Mouse (Mus musculus) brown adipose tissue, adult 24 weeks (tissue): Measurements from ENCODE around the gene Plk1. TPM values are rescaled to one million over a fixed set of nuclear protein-coding genes. Genes with fewer than 3 reads are reported as not detected.

Experiments
- H3K27ac ChIP-seq: fragments of 200-500 bp; replicated peaks from 2 replicates; pipeline ENCODE4 v1.5.1; 2012; ENCODE audit warnings: low read depth, mild to moderate bottlenecking, low read length
- H3K4me1 ChIP-seq: fragments of 200-500 bp; 2 replicates; pipeline ENCODE4 v1.6.1; 2012; ENCODE audit warnings: low read length, mixed read lengths; ENCODE audit not compliant: control insufficient read depth, insufficient read depth, insufficient read length
- H3K4me3 ChIP-seq: fragments of 200-500 bp; 2 replicates; pipeline ENCODE4 v1.5.1; 2012; ENCODE audit warnings: low read depth, mild to moderate bottlenecking, low read length, moderate library complexity; ENCODE audit not compliant: insufficient read depth
- polyA plus RNA-seq: library from polyadenylated mRNA; stranded (reverse); fragments of >200 nt; gene quantifications from 2 replicates; pipeline ENCODE4 v1.2.4, GENCODE M21; 2012; ENCODE audit not compliant: missing spikeins, insufficient read depth, insufficient read length

Plk1 gene
- not detected in 2 replicates for polyA plus RNA-seq

DNA sequence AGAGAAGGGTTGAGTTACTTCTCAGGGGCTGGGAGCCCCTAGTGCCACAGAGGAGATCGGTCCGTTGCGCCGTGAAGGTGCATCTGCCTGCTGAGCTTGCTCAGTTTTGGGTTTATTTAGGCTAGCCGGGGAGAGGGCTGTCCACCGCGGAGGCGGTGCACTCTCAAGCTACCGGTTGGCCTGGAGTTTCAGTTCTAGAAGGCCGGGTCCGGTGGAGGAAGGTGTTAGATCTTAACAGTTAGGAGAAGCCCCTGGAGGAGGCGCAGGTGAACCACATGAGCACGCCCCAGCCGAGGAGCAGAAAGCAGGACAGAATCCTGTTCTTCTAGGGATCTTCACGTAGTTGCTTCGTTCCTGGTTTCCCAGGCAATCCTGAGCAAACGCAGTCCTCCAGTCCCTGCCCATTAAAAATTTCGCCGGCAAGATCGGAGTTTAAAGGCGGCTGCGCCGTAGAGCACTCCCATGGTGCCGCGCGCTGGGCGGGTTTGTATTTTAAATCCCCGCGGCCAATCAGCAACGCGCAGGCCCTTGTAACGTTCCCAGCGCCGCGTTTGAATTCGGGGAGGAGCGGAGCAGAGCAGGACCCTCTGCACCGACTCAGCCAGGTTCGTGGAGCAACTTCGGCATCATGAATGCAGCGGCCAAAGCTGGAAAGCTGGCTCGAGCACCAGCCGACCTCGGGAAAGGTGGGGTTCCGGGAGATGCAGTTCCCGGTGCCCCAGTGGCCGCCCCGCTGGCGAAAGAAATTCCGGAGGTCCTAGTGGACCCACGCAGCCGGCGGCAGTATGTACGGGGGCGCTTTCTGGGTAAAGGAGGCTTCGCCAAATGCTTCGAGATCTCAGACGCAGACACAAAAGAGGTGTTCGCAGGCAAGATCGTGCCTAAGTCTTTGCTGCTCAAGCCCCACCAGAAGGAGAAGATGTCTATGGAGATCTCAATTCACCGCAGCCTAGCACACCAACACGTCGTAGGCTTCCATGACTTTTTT, at the start of gene Plk1:
Gene Plk1 (plus strand): TSS at position 525 of the 988 bp plus-strand sequence.
- Histone ChIP-seq H3K27ac (no peak within 1 kb of the TSS), H3K4me1 (no peaks in the 10 kb centered on the region), H3K4me3 (peak within 1 kb of the TSS; percentile 81)

DNA sequence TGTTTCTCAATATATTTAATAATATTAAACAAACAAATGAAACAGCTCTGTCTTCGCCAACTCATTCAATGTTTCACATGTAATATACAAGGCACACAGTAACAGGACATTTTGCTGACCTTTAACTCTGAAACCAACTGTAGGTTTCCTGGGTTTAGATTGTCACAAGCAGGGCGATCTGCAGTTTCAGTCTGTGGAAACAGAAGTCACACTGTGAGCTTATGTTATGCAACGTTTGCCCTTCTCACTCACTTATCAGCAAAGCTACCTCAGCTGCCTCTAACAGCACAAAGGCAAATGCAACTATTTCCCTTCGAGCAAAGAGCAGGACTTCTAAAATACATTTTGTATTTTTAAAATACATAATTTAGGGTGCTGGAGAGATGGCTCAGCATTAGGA, 35.7 kb upstream of the Plk1 start:
- Histone ChIP-seq H3K27ac (no peak overlapping the region), H3K4me3 (no peak overlapping the region), H3K4me1 (no peaks in the 10 kb centered on the region)

DNA sequence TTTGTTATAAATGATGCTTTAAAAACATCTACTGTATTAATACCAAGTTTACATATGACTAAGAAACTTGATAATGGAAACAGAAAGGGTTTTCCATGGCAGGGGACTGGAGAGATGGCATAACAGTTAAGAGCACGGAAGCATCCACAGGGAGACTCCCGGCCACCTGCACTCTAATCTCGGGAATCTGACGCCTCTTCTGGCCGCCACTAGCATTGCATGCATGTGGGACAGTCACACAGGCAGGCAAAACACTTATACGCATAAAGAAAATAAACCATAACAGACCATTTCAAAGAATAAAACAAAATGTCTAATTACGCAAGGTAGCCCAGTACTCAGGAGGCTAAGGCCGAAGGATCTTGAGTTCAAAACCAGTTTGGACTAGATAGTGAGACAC, 33.6 kb upstream of the Plk1 start:
- H3K27ac ChIP-seq = no peak overlapping the region
- H3K4me3 ChIP-seq = no peak overlapping the region
- no peaks in the 10 kb centered on the region for H3K4me1 ChIP-seq

DNA sequence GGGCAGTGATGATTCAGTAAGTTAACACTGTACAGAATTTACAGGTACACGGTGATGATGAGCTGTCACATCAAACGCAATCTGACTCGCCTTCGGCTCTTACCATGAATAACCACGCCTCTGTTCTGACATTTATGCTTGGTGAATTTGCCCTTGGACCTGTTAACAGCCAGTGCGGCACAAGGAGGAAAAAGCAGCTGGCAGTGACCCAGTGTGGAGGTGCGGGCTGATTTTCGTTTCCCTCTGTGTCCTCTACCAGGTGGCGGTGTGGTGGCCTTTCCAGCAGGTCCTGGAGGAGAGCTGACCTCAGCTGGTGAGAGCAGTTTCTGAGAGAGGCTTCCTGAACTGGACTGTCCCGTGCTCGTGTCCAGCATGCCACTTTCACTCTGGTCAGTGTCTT, 32.3 kb upstream of the Plk1 start:
- Histone ChIP-seq H3K27ac (no peak overlapping the region), H3K4me1 (no peaks in the 10 kb centered on the region), H3K4me3 (no peak overlapping the region)

DNA sequence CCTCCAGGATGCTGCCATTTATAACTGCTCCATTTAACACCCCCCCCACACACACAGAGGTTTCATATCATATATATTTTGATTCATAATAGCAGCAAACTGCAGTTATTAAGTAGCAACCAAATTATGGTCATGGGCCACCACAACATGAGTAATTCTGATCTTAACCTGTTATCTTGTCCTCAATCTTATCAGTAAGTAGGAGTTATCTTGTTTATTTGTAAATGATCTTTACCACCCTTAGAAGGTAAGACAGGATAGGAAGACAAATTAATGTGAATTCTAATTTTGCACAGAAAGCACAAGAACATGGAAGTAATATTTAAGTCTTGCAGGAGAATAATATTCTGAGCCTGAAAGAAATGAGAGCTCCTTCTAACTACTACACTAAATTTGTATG, 27.4 kb upstream of the Plk1 start:
- Histone ChIP-seq H3K4me1 (no peaks in the 10 kb centered on the region), H3K27ac (no peak overlapping the region), H3K4me3 (no peak overlapping the region)

DNA sequence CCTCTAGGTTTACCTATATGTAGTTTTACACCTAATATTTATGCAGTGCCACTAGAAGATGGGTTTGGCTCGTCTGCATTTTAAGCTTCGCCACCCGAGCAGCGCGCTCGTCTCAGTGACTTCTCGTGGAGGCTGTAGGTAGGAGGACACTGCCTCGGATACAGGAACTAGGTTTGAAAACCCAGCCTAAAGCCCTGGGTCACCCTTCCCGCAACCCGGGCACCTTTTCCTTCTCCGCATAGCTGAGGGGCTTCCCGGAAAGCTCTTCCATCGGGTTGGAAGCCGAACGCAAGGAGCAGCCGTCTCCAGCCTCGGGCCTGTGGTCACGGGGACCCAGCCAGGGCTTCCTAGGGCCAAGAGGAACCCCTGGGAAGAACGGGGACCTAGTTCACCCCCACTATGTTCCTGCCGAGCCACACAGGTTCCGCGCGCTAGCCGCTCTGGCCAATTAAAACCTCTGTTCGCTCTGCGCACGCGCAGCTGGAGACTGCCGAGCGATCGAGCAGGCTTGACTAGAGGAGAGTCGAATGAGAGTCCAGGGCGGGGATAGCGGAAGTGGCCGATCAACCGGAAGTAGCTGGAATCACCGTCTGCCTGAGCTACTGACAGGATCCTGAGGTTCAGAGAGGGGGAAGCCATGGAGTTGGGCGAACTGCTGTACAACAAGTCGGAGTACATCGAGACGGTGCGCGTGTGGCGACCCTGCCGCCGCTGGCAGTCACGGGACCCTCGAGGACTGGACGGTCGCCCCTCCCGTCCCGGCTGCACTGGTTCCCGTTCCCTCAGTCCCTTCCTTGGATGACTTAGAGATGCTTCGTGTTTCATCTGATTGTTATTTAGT, 26.5 kb upstream of the Plk1 start, which contains the start of the genes Palb2 and Dctn5:
Gene Palb2 (minus strand): TSS at position 489 of the 841 bp plus-strand sequence.
Gene Dctn5 (plus strand): TSS at position 545 of the 841 bp plus-strand sequence.
- Histone ChIP-seq H3K4me3 (peak within 1 kb of the TSS; percentile 84), H3K27ac (peak within 1 kb of the TSS; percentile 85), H3K4me1 (no peaks in the 10 kb centered on the region)

DNA sequence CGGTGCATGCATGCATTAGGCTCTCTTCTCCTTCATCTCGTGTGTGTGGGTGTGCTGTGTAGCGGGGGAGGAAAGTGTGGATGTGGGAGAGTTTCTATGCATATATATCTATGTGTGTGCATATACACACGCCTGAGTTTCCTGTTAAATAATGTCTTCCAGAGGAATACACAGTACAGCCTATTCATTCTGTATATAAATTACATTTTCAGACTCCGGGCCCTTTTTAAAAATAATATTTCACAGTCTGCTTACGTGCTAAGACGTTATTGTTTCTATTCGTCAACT, 26.0 kb upstream of the Plk1 start:
- no peaks in the 10 kb centered on the region for H3K4me1 ChIP-seq
- H3K4me3 ChIP-seq = peak overlapping the region; percentile 84
- H3K27ac ChIP-seq = peak overlapping the region; percentile 85

DNA sequence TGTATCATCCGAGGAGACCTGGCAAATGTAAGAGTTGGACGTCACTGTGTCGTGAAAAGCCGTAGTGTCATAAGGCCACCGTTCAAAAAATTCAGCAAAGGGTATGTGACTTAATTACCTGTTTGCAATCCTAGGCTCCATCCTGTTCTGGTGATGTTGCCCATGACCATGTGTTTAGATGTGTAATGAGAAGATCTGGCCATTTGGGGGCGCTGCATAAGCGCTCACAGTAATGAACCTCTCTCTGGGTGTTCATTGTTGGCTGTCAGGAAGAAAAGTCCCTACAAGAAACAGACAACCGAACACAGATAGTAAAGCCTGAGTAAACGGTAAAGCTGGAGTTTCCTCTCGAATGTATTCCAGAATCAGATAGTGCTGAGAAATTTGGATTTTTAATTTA, 24.2 kb upstream of the Plk1 start:
- no peak overlapping the region for H3K4me3 ChIP-seq

DNA sequence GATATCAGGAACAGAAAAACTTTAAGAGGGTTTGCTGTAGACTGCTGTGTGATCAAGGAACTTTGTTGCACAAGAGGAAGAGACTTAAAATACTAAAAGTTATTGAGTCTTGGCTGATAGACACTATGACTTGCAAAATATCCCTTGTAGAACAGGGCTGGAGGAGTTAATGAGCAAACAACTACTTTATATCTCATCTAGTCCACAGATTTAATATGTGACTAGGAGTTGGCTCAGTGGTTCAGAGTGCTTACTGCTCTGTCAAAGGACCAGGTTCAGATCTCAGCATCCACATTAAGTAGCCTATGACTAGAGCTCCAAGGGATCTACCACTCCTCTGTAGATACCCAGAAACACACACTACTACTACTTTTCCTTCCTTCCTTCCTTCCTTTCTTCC, 22.2 kb upstream of the Plk1 start:
- Histone ChIP-seq H3K4me1 (no peaks in the 10 kb centered on the region), H3K27ac (no peak overlapping the region), H3K4me3 (no peak overlapping the region)

More for the DNA sequence above, 24.2 kb upstream of the Plk1 start:
- H3K4me1 ChIP-seq = no peaks in the 10 kb centered on the region
- no peak overlapping the region for H3K27ac ChIP-seq

DNA sequence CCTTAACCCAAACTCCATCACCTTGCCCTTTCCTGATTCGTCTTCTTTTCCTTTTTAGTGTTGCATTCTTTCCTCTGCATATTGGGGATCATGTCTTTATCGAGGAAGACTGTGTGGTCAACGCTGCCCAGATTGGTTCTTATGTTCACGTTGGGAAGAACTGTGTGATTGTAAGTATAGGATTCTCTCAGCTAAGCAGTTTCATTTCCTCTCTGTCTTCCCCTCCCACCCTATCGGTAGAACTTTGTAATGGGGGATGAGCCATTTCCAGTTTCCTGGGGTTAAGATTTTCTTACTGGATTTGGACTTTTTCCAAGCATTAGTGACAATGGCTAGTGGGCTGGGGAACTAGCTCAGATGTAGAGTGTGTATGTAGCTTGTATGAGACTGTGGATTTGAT, 21.0 kb upstream of the Plk1 start:
- Histone ChIP-seq H3K4me1 (no peaks in the 10 kb centered on the region), H3K4me3 (no peak overlapping the region), H3K27ac (no peak overlapping the region)

DNA sequence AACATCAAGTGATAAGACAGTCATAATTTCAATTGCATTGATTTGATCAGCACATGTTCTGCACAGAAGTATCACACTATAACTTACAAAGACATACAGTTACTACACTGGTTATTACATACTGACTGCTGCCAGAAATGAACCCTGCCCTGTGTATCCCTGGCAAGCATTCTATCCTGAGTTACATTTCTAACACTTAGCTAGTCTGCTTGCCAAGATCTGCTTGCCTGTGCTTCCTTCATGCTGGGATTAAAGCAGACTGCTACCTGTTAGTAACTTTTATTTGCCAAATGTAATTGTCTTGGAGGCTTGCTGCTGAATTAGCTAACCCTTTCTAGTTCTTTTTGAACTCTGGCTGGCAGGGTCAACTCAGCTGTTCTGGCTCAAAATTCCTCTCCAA, 18.2 kb upstream of the Plk1 start:
- Histone ChIP-seq H3K27ac (no peak overlapping the region), H3K4me1 (no peaks in the 10 kb centered on the region), H3K4me3 (no peak overlapping the region)

DNA sequence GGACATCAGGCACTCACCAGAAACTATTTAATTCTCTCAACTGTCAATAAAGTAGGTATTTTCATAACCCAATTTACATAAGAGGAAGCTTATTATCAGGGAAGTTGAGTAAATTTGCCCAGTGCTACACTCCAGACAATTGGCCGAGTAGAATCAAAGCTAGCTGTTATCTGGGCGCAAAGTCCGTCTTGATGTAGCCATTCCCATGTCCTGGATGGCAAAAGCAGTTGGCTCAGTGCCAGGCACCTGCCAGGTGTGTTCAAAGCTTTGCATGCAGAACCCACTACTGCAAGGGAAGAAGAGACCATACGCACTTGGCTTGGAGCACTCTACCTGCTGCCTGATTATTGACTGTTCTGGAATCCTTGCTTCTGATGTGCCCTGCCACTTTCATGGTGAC, 6.8 kb upstream of the Plk1 start:
- no peak overlapping the region for H3K27ac ChIP-seq
- no peaks in the 10 kb centered on the region for H3K4me1 ChIP-seq

DNA sequence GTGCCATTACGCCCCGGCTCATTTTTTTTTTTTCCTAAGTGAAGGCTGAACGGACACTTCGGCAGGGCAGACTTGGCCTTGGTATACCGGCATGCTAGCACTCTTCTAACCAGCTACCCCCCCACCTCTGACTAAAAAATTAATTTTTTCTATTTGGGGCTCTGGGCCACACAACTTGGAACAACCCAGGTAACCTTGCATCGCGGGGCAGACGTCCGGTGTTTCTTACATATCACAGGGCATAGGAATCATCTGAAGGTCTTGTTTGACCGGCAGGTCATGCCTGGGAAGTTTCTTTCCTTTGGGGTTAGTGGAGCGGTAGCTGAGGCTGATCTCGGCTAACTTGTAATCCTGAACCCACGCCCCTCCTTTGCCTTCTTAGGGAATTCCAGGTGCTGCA, 751 bp upstream of the Plk1 start:
- H3K4me3 ChIP-seq = peak overlapping the region; percentile 81
- no peaks in the 10 kb centered on the region for H3K4me1 ChIP-seq
- H3K27ac ChIP-seq = no peak overlapping the region

More for the DNA sequence above, 6.8 kb upstream of the Plk1 start:
- H3K4me3 ChIP-seq = no peak overlapping the region

DNA sequence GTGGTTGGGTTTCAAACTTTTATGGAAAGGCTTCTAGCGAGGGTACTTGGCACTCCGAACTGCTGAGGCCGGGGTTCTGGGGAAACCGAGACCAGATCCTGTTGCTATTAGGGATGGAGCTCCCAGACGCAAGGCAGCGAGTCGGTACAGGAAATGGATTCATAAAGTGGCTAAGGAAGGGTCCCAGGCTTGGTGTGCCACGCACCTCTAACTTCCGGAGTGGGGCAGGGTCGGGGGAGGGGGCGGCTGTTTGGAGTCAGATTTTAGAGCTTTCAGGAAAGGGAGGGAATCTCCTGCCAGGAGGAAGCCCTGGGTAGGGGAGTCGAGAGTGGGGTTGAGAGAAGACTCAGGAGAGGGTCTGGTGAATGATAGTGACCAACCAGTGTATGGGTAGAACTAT, 798 bp downstream of the Plk1 start:
- H3K27ac ChIP-seq = no peak overlapping the region
- H3K4me1 ChIP-seq = no peaks in the 10 kb centered on the region
- H3K4me3 ChIP-seq = peak overlapping the region; percentile 81

DNA sequence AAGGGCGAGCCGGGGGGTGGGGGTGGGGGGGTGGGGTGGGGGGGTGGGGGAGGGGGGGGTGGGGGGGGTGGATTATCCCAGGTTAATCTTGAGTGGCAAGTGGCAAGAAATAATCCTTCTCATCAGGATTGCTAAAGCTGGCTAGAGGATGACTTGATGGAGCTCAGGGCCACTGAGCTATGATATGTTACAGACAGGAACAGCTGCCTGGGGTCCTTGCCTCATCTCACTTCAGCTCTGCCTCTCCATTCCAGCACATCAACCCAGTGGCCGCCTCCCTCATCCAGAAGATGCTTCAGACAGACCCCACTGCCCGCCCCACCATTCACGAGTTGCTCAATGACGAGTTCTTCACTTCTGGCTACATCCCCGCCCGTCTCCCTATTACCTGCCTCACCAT, 4.5 kb downstream of the Plk1 start:
- no peaks in the 10 kb centered on the region for H3K4me1 ChIP-seq
- H3K4me3 ChIP-seq = no peak overlapping the region
- H3K27ac ChIP-seq = no peak overlapping the region
